Mouse (Mus musculus): ENCODE data around the gene Hcrtr2.

Gene Hcrtr2

GRCm38 (mm10) chr9:76237946-76238345, 85.7 kb downstream of the Hcrtr2 start:
- ChIA-PET CTCF (no interaction called here), POLR2A (no interaction called here)

GRCm38 (mm10) chr9:76237243-76237642, 86.4 kb downstream of the Hcrtr2 start:
- ChIA-PET POLR2A (no interaction called here), CTCF (interaction anchor here in 2 of 4 experiments (0.8 to 1.5 kb wide), 3 partner anchors 173 to 477 kb away, joined by 3 to 4 read pairs (median 3); no protein-coding TSS in a partner anchor)

GRCm38 (mm10) chr9:76236626-76237025, 87.0 kb downstream of the Hcrtr2 start:
- CTCF ChIA-PET: interaction anchor here in 3 of 4 experiments (0.8 to 1.5 kb wide), 4 partner anchors 172 to 476 kb away, joined by 3 to 4 read pairs (median 4); no protein-coding TSS in a partner anchor
- POLR2A ChIA-PET: no interaction called here

GRCm38 (mm10) chr9:76235945-76236503, 87.6 kb downstream of the Hcrtr2 start:
- POLR2A ChIA-PET: no interaction called here
- CTCF ChIA-PET: interaction anchor here in 2 of 4 experiments (0.8 to 1.5 kb wide), 2 partner anchors 261 to 476 kb away, joined by 4 read pairs; no protein-coding TSS in a partner anchor

GRCm38 (mm10) chr9:76234899-76235298, 88.8 kb downstream of the Hcrtr2 start:
- POLR2A ChIA-PET: no interaction called here
- CTCF ChIA-PET: no interaction called here

GRCm38 (mm10) chr9:76230400-76230799, 93.3 kb downstream of the Hcrtr2 start:
- ChIA-PET CTCF (interaction anchor here in 1 of 4 experiments (0.6 kb wide), 1 partner anchor 1680 kb away, joined by 4 read pairs; no protein-coding TSS in a partner anchor), POLR2A (no interaction called here)

GRCm38 (mm10) chr9:76217178-76217975, 106.3 kb downstream of the Hcrtr2 start:
- ChIA-PET POLR2A (no interaction called here), CTCF (no interaction called here)

GRCm38 (mm10) chr9:76214678-76215077, 109.0 kb downstream of the Hcrtr2 start:
- POLR2A ChIA-PET: no interaction called here
- CTCF ChIA-PET: no interaction called here

GRCm38 (mm10) chr9:76213557-76213956, 110.1 kb downstream of the Hcrtr2 start, which contains the start of gene Gfral:
Gfral (minus strand) TSS chr9:76213657.
- POLR2A ChIA-PET: no interaction called here
- CTCF ChIA-PET: no interaction called here

- CTCF ChIA-PET: no interaction called here
- POLR2A ChIA-PET: no interaction called here
Measured at GRCm38 (mm10) chr9:76196917-76197316, 126.7 kb downstream of the Hcrtr2 start.

GRCm38 (mm10) chr9:76179221-76179620, 144.4 kb downstream of the Hcrtr2 start:
- CTCF ChIA-PET: no interaction called here

More at GRCm38 (mm10) chr9:76179221-76179620, 144.4 kb downstream of the Hcrtr2 start:
- POLR2A ChIA-PET: no interaction called here

Measured in embryonic stem cell, embryonic (primary cell).